Mouse (Mus musculus): Measurements from ENCODE around the gene Atp9a.
"Not testable (repeated sequence)": the region's sequence is repeated elsewhere in the genome, so short reads cannot be mapped to it uniquely, and the experiment has no call there.

Atp9a gene

GRCm38 (mm10) chr2:168742059-168742627 lies at the start of gene Atp9a:
Atp9a (minus strand) TSS chr2:168742409.
- peak; percentile 59 to 69 for DNase-seq (ENCODE audit: low spot score in 2 of 2)

- DNase-seq (ENCODE audit: low spot score in 2 of 2): no peak
Observed at GRCm38 (mm10) chr2:168791115-168791802, 49.0 kb upstream of the Atp9a start.

- no peak for DNase-seq (ENCODE audit: low spot score in 2 of 2)
Observed at GRCm38 (mm10) chr2:168786174-168786573, 44.0 kb upstream of the Atp9a start.

GRCm38 (mm10) chr2:168780596-168780995 lies 38.4 kb upstream of the Atp9a start:
- no peak for DNase-seq (ENCODE audit: low spot score in 2 of 2)

GRCm38 (mm10) chr2:168780024-168780423 lies 37.8 kb upstream of the Atp9a start:
- DNase-seq (ENCODE audit: low spot score in 2 of 2): no peak

GRCm38 (mm10) chr2:168777481-168777880 lies 35.3 kb upstream of the Atp9a start:
- DNase-seq (ENCODE audit: low spot score in 2 of 2): no peak

- no peak for DNase-seq (ENCODE audit: low spot score in 2 of 2)
Observed at GRCm38 (mm10) chr2:168776238-168776637, 34.0 kb upstream of the Atp9a start.

- DNase-seq (ENCODE audit: low spot score in 2 of 2): no peak
Observed at GRCm38 (mm10) chr2:168769259-168769658, 27.1 kb upstream of the Atp9a start.

GRCm38 (mm10) chr2:168767582-168767981 lies 25.4 kb upstream of the Atp9a start, which contains the start of gene Sall4:
Sall4 (minus strand) TSS chr2:168767943.
- no peak for DNase-seq (ENCODE audit: low spot score in 2 of 2)

- DNase-seq (ENCODE audit: low spot score in 2 of 2): no peak
Observed at GRCm38 (mm10) chr2:168766538-168767361, 24.5 kb upstream of the Atp9a start.

- DNase-seq (ENCODE audit: low spot score in 2 of 2): no peak
Observed at GRCm38 (mm10) chr2:168765696-168766537, 23.7 kb upstream of the Atp9a start.

GRCm38 (mm10) chr2:168765065-168765681 lies 23.0 kb upstream of the Atp9a start:
- no peak for DNase-seq (ENCODE audit: low spot score in 2 of 2)

- DNase-seq (ENCODE audit: low spot score in 2 of 2): no peak
Observed at GRCm38 (mm10) chr2:168764460-168764867, 22.3 kb upstream of the Atp9a start.

- DNase-seq (ENCODE audit: low spot score in 2 of 2): no peak
Observed at GRCm38 (mm10) chr2:168763785-168764184, 21.6 kb upstream of the Atp9a start.

- DNase-seq (ENCODE audit: low spot score in 2 of 2): no peak
Observed at GRCm38 (mm10) chr2:168762411-168762815, 20.2 kb upstream of the Atp9a start.

- no peak for DNase-seq (ENCODE audit: low spot score in 2 of 2)
Observed at GRCm38 (mm10) chr2:168761954-168762353, 19.7 kb upstream of the Atp9a start.

- DNase-seq (ENCODE audit: low spot score in 2 of 2): no peak
Observed at GRCm38 (mm10) chr2:168761141-168761540, 18.9 kb upstream of the Atp9a start.

GRCm38 (mm10) chr2:168744406-168744805 lies 2.2 kb upstream of the Atp9a start:
- not testable (repeated sequence) for DNase-seq (ENCODE audit: low spot score in 2 of 2)

GRCm38 (mm10) chr2:168742649-168743048 lies 440 bp upstream of the Atp9a start:
- DNase-seq (ENCODE audit: low spot score in 2 of 2): peak in 1 of 2 experiments; percentile 46

GRCm38 (mm10) chr2:168741273-168742058 lies 743 bp downstream of the Atp9a start:
- peak; percentile 71 to 72 for DNase-seq (ENCODE audit: low spot score in 2 of 2)
